Mouse (Mus musculus) heart, postnatal 0 days (tissue): ENCODE results near the gene Wdr91. TPM values are rescaled to one million over a fixed set of nuclear protein-coding genes. Genes with fewer than 3 reads are reported as not detected.

Experiments
- ATAC-seq: fragments of 200-750 bp; cut with Nextera tagmentation; 2 replicates; pipeline ENCODE4 v1.8.0; 2017; ENCODE audit warnings: low read depth, moderate number of reproducible peaks, moderate library complexity; ENCODE audit not compliant: insufficient read depth
- DNase-seq: peaks from one replicate; pipeline ENCODE4 v3.0.0-alpha.2; 2016; ENCODE audit warnings: low spot score
- H3K27ac ChIP-seq: fragments of 300-500 bp; sonication (generic); 2 replicates; pipeline ENCODE4 v1.5.1; 2014; ENCODE audit warnings: low read depth, mild to moderate bottlenecking
- H3K27me3 ChIP-seq: fragments of 300-500 bp; sonication (generic); 2 replicates; pipeline ENCODE4 v1.6.1; 2014; ENCODE audit warnings: low read length, mixed read lengths; ENCODE audit not compliant: control insufficient read depth, insufficient read depth
- H3K36me3 ChIP-seq: fragments of 300-500 bp; sonication (generic); replicated peaks from 2 replicates; pipeline ENCODE4 v1.6.1; 2014; ENCODE audit warnings: low read length, mixed read lengths; ENCODE audit not compliant: control insufficient read depth, insufficient read depth
- H3K4me1 ChIP-seq: fragments of 300-500 bp; sonication (generic); 2 replicates; pipeline ENCODE4 v1.6.1; 2014; ENCODE audit warnings: antibody characterized with exemption; ENCODE audit not compliant: control insufficient read depth, insufficient read depth
- H3K4me2 ChIP-seq: fragments of 300-500 bp; sonication (generic); 2 replicates; pipeline ENCODE4 v1.6.1; 2014; ENCODE audit warnings: low read depth, mild to moderate bottlenecking, low read length, moderate library complexity
- H3K4me3 ChIP-seq: fragments of 300-500 bp; sonication (generic); 2 replicates; pipeline ENCODE4 v1.5.1; 2014; ENCODE audit warnings: low read depth, low read length
- H3K9ac ChIP-seq: fragments of 300-500 bp; sonication (generic); replicated peaks from 2 replicates; pipeline ENCODE4 v1.6.1; 2014; ENCODE audit warnings: low read depth, low read length, mixed read lengths
- H3K9me3 ChIP-seq: fragments of 300-500 bp; sonication (generic); replicated peaks from 2 replicates; pipeline ENCODE4 v1.6.1; 2016; ENCODE audit warnings: low read length; ENCODE audit not compliant: control insufficient read depth
- CTCF ChIP-seq: IDR thresholded peaks from 2 replicates; pipeline ENCODE4 v1.5.1; 2016; ENCODE audit warnings: antibody characterized with exemption, control low read depth, low read depth
- EP300 ChIP-seq: IDR thresholded peaks from 2 replicates; pipeline ENCODE4 v1.6.1; 2016; ENCODE audit warnings: antibody characterized with exemption, low read depth
- WGBS: fragments of 180-500 bp; shearing (Covaris S2); extraction: QIAGEN DNeasy Blood & Tissue Kit; methylation state at CpG from one replicate; pipeline ENCODE4 v1.1.7; 2014; 5-methylcytosine and 5-hydroxymethylcytosine counted together
- polyA plus RNA-seq: library from polyadenylated mRNA; unstranded; fragments of >200 nt; fragmentation: Nextera tagmentation; extraction: Ambion mirVana; gene quantifications from 2 replicates; pipeline ENCODE4 v1.2.1, GENCODE M21; 2015
- total RNA-seq: library from RNA; depleted of rRNA; stranded (reverse); fragments of >200 nt; gene quantifications from 2 replicates; pipeline ENCODE4 v1.2.3, GENCODE M21; 2014; ENCODE audit warnings: low replicate concordance

The Wdr91 gene
- total and polyA plus RNA-seq, 2 experiments from 2014 or later = 8.6 to 25.2 TPM

DNA sequence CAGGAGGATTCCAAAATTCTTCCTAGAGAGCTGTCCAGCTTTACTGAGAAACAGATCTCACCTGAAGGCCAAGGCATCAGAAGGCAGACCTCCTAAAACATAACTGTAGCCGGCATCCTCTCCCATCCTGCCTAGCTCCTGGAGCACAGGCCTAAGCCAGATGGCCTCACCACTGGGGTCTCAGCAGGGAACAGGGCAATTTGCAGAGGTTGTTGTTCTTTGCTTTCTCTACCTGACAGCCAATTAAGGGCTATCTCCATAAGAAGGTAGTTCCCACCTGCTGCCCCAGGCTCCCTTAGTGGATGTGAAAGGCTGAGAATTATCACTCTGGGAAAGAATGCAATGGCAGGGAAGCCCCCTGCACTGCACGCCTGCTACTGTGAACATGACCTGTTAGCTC lies 9.7 kb downstream of the Wdr91 start:
- TF ChIP-seq CTCF = no peak
- no peak for TF ChIP-seq EP300
- no peak for ATAC-seq
- peaks cover 39% of the 10 kb centered on the region for H3K36me3 ChIP-seq
- H3K4me3 ChIP-seq = no peak overlapping the region
- no peaks in the 10 kb centered on the region for H3K9me3 ChIP-seq
- H3K27ac ChIP-seq = no peak overlapping the region
- no peak for DNase-seq
- peaks cover 36% of the 10 kb centered on the region for H3K4me1 ChIP-seq
- no peak overlapping the region for H3K4me2 ChIP-seq
- WGBS = 67% methylated on average over 2 of the region's 2 CpGs
- no peak overlapping the region for H3K9ac ChIP-seq
- H3K27me3 ChIP-seq = no peaks in the 10 kb centered on the region

DNA sequence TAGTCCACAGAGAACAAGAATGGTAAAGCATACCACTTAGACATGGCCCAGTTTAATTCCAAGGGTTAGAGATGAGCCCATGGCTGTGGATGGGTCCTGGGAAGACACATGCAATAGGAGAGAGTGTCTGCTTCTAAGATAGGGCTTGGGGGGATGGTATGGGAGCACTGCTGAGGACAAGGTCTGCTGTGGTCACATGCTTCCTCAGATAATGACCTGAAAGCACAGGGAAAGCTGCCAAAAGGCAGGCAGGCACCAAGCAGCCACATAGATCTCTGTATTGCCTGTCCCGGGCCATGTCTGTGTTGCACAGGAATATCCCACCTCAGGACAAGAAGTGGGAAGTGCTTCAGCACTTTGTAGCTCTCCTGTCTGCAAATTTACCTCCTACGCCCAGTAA lies 11.5 kb downstream of the Wdr91 start:
- no peak for TF ChIP-seq EP300
- no peak for TF ChIP-seq CTCF
- Histone ChIP-seq H3K9me3 (no peaks in the 10 kb centered on the region), H3K27me3 (no peaks in the 10 kb centered on the region), H3K4me1 (peaks cover 35% of the 10 kb centered on the region), H3K36me3 (peaks cover 40% of the 10 kb centered on the region), H3K27ac (peak overlapping the region; percentile 49; the same call in 1 of the 2 replicates), H3K4me3 (no peak overlapping the region), H3K4me2 (no peak overlapping the region), H3K9ac (no peak overlapping the region)
- DNase-seq = no peak
- 34% methylated on average over 2 of the region's 2 CpGs for WGBS
- ATAC-seq = peak; percentile 62

DNA sequence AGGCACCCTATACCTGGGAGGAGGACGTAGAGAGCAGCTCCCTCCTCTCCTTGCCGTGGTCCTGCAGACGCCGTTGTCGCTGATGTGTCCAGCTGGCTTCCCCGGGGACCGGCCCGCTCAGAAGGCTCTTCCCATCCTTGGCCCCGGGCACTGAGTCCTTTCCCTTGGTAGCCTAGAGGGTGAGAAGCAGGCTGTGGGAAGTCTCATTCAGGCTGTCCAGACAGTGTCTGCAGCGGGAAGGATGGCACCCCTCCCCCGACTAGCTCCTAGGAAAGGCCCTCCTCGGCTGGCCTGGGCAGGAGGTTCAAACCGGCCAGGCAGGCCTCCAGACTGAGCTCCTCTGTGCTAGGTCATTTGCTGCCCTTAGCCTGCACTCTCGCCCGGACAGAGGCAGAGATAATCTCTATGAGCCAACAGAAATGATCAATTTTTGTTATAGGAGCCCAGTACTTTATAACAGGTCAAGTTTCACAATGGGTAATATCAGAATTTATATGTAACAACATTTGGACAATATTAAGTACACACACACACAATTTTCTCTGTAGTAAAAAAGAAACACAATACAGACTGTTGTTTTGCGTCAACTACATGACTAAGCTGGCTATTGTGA lies 14.4 kb downstream of the Wdr91 start:
- Histone ChIP-seq H3K9ac (no peak overlapping the region), H3K4me2 (no peak overlapping the region), H3K9me3 (no peaks in the 10 kb centered on the region), H3K27me3 (no peaks in the 10 kb centered on the region), H3K4me3 (no peak overlapping the region), H3K4me1 (peaks cover 14% of the 10 kb centered on the region), H3K36me3 (peaks cover 62% of the 10 kb centered on the region), H3K27ac (no peak overlapping the region)
- TF ChIP-seq EP300 (no peak), CTCF (no peak)
- no peak for DNase-seq
- 61% methylated on average over 16 of the region's 16 CpGs for WGBS
- ATAC-seq = no peak

DNA sequence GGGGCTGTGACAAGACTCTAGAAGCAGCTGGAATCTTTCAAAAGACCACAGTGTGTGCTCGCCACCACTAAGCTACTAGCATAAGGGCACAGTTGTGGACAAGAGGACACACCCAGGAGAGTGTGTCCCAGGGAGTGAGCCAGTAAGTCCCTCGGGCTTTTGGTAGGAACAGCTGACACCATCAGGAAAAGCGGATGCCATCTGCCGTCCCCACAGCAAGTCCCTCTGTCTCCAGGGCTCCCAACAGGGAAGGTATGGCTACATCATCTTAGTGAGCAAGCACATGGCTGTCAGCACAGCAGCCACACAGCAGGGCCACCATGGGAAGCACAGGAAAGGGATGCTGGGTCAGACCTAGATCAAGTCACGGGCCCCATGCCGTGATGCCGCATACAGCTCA lies 15.1 kb downstream of the Wdr91 start:
- ATAC-seq (no peak), DNase-seq (no peak)
- no peak overlapping the region for H3K9ac ChIP-seq
- WGBS = 79% methylated on average over 7 of the region's 7 CpGs
- H3K27me3 ChIP-seq = no peaks in the 10 kb centered on the region
- H3K4me2 ChIP-seq = no peak overlapping the region
- H3K27ac ChIP-seq = no peak overlapping the region
- peaks cover 14% of the 10 kb centered on the region for H3K4me1 ChIP-seq
- H3K9me3 ChIP-seq = no peaks in the 10 kb centered on the region
- no peak overlapping the region for H3K4me3 ChIP-seq
- peaks cover 68% of the 10 kb centered on the region for H3K36me3 ChIP-seq
- TF ChIP-seq EP300 (no peak), CTCF (no peak)

DNA sequence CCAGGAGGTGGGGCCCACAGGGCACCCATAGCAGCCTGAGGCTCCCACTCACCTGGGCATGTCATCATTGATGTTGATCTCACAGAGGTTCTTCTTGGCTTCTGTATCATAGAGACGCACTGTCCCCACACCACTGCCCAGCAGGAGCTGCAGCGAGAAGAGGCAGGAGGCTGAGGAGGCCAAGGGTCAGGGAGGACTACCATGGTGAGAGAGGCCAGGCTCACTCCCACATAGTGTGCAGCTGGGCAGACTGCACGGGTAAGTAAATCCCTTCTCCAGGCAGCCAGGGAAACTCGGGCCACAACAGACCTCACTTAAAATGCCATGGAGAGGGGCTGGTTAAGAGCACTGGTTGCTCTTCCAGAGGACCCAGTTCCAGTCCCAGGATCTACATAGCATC lies 21.5 kb downstream of the Wdr91 start:
- WGBS = 65% methylated on average over 4 of the region's 4 CpGs
- no peak for TF ChIP-seq CTCF
- no peak for TF ChIP-seq EP300
- ATAC-seq (no peak), DNase-seq (no peak)
- no peak overlapping the region for H3K4me2 ChIP-seq
- no peak overlapping the region for H3K4me3 ChIP-seq
- no peaks in the 10 kb centered on the region for H3K9me3 ChIP-seq
- H3K9ac ChIP-seq = no peak overlapping the region
- H3K27me3 ChIP-seq = no peaks in the 10 kb centered on the region
- peaks cover 92% of the 10 kb centered on the region for H3K36me3 ChIP-seq
- no peaks in the 10 kb centered on the region for H3K4me1 ChIP-seq
- no peak overlapping the region for H3K27ac ChIP-seq
